Mouse (Mus musculus) lung, postnatal 0 days (tissue): ENCODE measurements around the gene Nr2f2.

Source experiments
- CTCF ChIP-seq: IDR thresholded peaks from 2 replicates; pipeline ENCODE4 v1.5.1; 2016; ENCODE audit warnings: antibody characterized with exemption, mild to moderate bottlenecking
- EP300 ChIP-seq: IDR thresholded peaks from 2 replicates; pipeline ENCODE4 v1.6.1; 2016; ENCODE audit warnings: antibody characterized with exemption, mild to moderate bottlenecking, control low read depth

DNA sequence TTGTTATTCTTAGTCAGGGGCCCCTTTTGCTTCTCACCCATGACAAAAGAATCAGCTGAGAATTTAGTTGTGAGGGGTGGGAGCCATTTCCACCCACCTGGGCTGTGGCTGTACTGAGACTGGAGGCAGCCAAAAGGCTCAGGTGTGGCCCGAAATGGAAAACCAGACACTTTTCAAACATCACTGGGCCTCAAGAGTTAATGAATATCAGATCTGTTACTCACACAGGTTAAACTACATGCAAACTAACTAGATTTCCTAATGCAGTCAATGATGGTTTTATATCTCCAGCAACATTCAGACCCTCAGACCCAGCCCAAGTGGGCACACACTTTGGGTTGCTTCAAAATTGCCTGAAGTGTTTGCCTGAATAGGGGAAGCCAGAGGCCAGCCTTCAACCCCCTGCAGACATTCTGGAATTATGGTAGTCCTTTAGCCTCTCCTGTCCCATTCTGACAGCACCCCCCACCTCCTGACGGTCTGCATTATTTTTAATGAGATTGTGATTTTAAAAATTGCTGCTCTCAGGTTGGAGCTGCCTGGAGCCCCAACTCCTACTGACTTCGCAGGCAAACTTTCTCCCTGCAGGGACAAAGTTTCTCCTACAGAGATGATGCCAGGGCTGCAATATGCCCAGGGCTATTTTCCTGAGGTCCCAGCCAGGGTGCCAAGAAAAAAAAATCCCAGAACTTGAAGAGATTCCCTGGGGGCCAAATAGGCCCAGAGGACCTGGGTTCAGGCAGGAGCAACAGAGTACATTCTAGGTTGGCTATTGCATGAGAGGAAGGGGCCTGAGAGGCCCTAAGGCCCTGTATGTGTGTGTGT lies 9.6 kb downstream of the Nr2f2 start:
- TF ChIP-seq CTCF (no peak), EP300 (no peak)
